ENCODE assay signal across 13 mouse cellular contexts in genomic region chr10:126680275-126681184, GRCm38 (mm10).
DNase-seq lines count a peak whose midpoint lies in the region; ATAC-seq and TF ChIP-seq lines count a peak whose summit lies in the region.
"Had no signal": no experiment of that assay in that cellular context is flagged by ENCODE, and none has a peak within 500 bp of the region (broad histone marks: within the 10 kb centered on the region; RNA-seq: fewer than 3 reads in every experiment).

No protein-coding gene starts in this region.

- H3K4me1 ChIP-seq in forebrain, embryonic 14.5 days (ENCODE audit: control insufficient read depth, insufficient read depth, low read length): peaks cover 4% of the 10 kb centered on the region; the same call in 1 of the 2 replicates
- no peaks in the 10 kb centered on the region for H3K4me1 ChIP-seq in hindbrain, postnatal 0 days (ENCODE audit: insufficient read depth, low read length)
- 0 out of 2 replicates have a peak, but pooled peaks cover 3% of the 10 kb centered on the region for H3K4me1 ChIP-seq in neural tube, embryonic 12.5 days
- H3K4me1 ChIP-seq: heart, embryonic 13.5 days; lung, embryonic 15.5 days had no signal

- no peaks in the 10 kb centered on the region for H3K9me3 ChIP-seq in forebrain, embryonic 14.5 days (replicated peaks; ENCODE audit: control insufficient read depth, low read length)
- H3K9me3 ChIP-seq in hindbrain, postnatal 0 days (ENCODE audit: low read length): no peaks in the 10 kb centered on the region
- 0 out of 2 replicates have a peak, but pooled peaks cover 4% of the 10 kb centered on the region for H3K9me3 ChIP-seq in neural tube, embryonic 12.5 days
- H3K9me3 ChIP-seq: lung, embryonic 15.5 days had no signal

- no peaks in the 10 kb centered on the region for H3K36me3 ChIP-seq in forebrain, embryonic 14.5 days (ENCODE audit: control insufficient read depth, insufficient read depth, low read length)
- no peaks in the 10 kb centered on the region for H3K36me3 ChIP-seq in hindbrain, postnatal 0 days (ENCODE audit: insufficient read depth, low read length)
- H3K36me3 ChIP-seq in neural tube, embryonic 12.5 days: no peaks in the 10 kb centered on the region
- H3K36me3 ChIP-seq: heart, embryonic 13.5 days; lung, embryonic 15.5 days had no signal

- ATAC-seq in forebrain, embryonic 14.5 days: peak; percentile 87
- no peak for ATAC-seq in hindbrain, postnatal 0 days
- peak; percentile 58; the same call in 1 of the 2 replicates for ATAC-seq in neural tube, embryonic 12.5 days (ENCODE audit: low FRiP score, low read depth)

- 4% methylated on average over 12 of the region's 12 CpGs for WGBS in forebrain, embryonic 14.5 days
- WGBS in hindbrain, postnatal 0 days: 8% methylated on average over 12 of the region's 12 CpGs
- WGBS in neural tube, embryonic 12.5 days: 10% methylated on average over 12 of the region's 12 CpGs

- no peak for TF ChIP-seq CTCF in hindbrain, postnatal 0 days (IDR thresholded peaks at IDR 0.05; ENCODE audit: low read depth)

- no peaks in the 10 kb centered on the region for H3K27me3 ChIP-seq in forebrain, embryonic 14.5 days (replicated peaks; ENCODE audit: control insufficient read depth, insufficient read depth, low read length)
- no peaks in the 10 kb centered on the region for H3K27me3 ChIP-seq in hindbrain, postnatal 0 days (ENCODE audit: insufficient read depth, low read length)
- H3K27me3 ChIP-seq in neural tube, embryonic 12.5 days (replicated peaks): no peaks in the 10 kb centered on the region
- H3K27me3 ChIP-seq: heart, embryonic 13.5 days; lung, embryonic 15.5 days had no signal

- H3K27ac ChIP-seq in forebrain, embryonic 14.5 days (ENCODE audit: low read depth, low read length): no peak overlapping the region
- H3K27ac ChIP-seq in hindbrain, postnatal 0 days: no peak overlapping the region
- H3K27ac ChIP-seq in neural tube, embryonic 12.5 days: no peak overlapping the region
- H3K27ac ChIP-seq: heart, embryonic 13.5 days; kidney, postnatal 0 days; lung, embryonic 15.5 days had no signal

- peak; percentile 27 for DNase-seq in embryo, embryonic 10 days (ENCODE audit: low spot score)
- DNase-seq in forebrain, embryonic 14.5 days (ENCODE audit: low spot score): peak; percentile 77
- DNase-seq in hindbrain, postnatal 0 days (ENCODE audit: low spot score): no peak
- DNase-seq in spleen, postnatal 14 days (ENCODE audit: low spot score in 2 of 2): no peak
- DNase-seq in gastrocnemius, postnatal 25 days: no peak
- no peak for DNase-seq in cerebellum, adult 9-10 months
- no peak for DNase-seq in thymus, postnatal 10 days (ENCODE audit: low spot score in 2 of 2)
- DNase-seq: adrenal gland, postnatal 10 days; gastrocnemius, postnatal 36 days had no signal

- peak overlapping the region; percentile 38 for H3K4me2 ChIP-seq in forebrain, embryonic 14.5 days (ENCODE audit: low read length)
- peak overlapping the region; percentile 22; the same call in 1 of the 2 replicates for H3K4me2 ChIP-seq in hindbrain, postnatal 0 days (ENCODE audit: low read depth, low read length)
- H3K4me2 ChIP-seq in neural tube, embryonic 12.5 days (replicated peaks): peak overlapping the region; percentile 41
- H3K4me2 ChIP-seq: heart, embryonic 13.5 days; lung, embryonic 15.5 days had no signal

- H3K4me3 ChIP-seq in forebrain, embryonic 14.5 days (ENCODE audit: low read depth, low read length): no peak overlapping the region
- no peak overlapping the region for H3K4me3 ChIP-seq in hindbrain, postnatal 0 days (ENCODE audit: low read length)
- no peak overlapping the region for H3K4me3 ChIP-seq in neural tube, embryonic 12.5 days
- H3K4me3 ChIP-seq: heart, embryonic 13.5 days; lung, embryonic 15.5 days had no signal

- no peak overlapping the region for H3K9ac ChIP-seq in forebrain, embryonic 14.5 days (ENCODE audit: low read length)
- no peak overlapping the region for H3K9ac ChIP-seq in hindbrain, postnatal 0 days (replicated peaks; ENCODE audit: low read length)
- H3K9ac ChIP-seq in neural tube, embryonic 12.5 days: no peak overlapping the region
- H3K9ac ChIP-seq: heart, embryonic 13.5 days; lung, embryonic 15.5 days had no signal

Comparison
In these comparisons a context has a peak if more than half of its experiments do, and no peak if none do; other contexts are left out.
1. DNase-seq: peak in embryo, embryonic 10 days (single experiment) and forebrain, embryonic 14.5 days (single experiment); none in hindbrain, postnatal 0 days (single experiment), spleen, postnatal 14 days (0 of 2), gastrocnemius, postnatal 25 days (single experiment), cerebellum, adult 9-10 months (single experiment) and thymus, postnatal 10 days (0 of 2).
2. Peak in every context shown above with its lines, with median percentiles within 50 percentile points of each other: H3K4me2 ChIP-seq.